Mouse (Mus musculus): ENCODE data around the gene Gm10295. TPM values are rescaled to one million over a fixed set of nuclear protein-coding genes. Genes with fewer than 3 reads are reported as not detected.

The Gm10295 gene
- polyA plus RNA-seq, 1 experiment: not detected

DNA sequence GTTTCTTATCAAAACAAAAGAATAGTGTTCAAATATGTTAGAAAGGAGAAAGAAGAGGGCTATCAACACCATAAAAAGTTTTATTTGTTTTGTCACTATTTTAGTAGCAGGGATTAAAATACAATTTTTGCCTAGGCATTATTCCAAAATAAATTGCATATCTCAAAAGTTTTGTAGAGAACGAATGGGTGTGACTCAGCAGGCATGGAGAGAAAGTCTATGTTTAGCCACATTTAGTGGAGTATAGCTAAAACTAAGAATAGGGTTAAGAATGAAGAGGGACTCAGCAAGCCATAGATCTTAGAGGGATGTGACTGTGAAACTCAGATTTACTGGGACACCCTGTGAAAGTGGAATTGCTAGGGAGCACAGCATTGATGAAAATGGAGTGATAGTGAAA is 47.1 kb upstream of the Gm10295 start:
- Histone ChIP-seq H3ac (ENCODE audit: control insufficient read depth, insufficient read length) (no peak overlapping the region), H3K36me3 (ENCODE audit: control insufficient read depth, insufficient read depth) (no peaks in the 10 kb centered on the region), H3K4me3 (no peak overlapping the region), H3K27me3 (ENCODE audit: control insufficient read depth, insufficient read depth, insufficient read length) (no peaks in the 10 kb centered on the region), H3K4me2 (ENCODE audit: low read depth) (no peak overlapping the region), H3K79me2 (ENCODE audit: control insufficient read depth, insufficient read depth) (no peaks in the 10 kb centered on the region)
- TF ChIP-seq E2F4 (IDR thresholded peaks at IDR 0.05; ENCODE audit: insufficient read depth) (no peak), POLR2AphosphoS2 (IDR thresholded peaks at IDR 0.05; ENCODE audit: insufficient read length, low read depth) (no peak), TCF12 (IDR thresholded peaks at IDR 0.05; ENCODE audit: insufficient read depth, poor library complexity, severe bottlenecking) (no peak), TCF3 (IDR thresholded peaks at IDR 0.05; ENCODE audit: insufficient read length, low read depth) (no peak), REST (IDR thresholded peaks at IDR 0.05; ENCODE audit: insufficient read depth, insufficient read length) (no peak), MYOD1 (IDR thresholded peaks at IDR 0.05; ENCODE audit: control insufficient read depth in 1 of 3, insufficient read length in 2 of 3, low read depth in 2 of 3) (no peak), USF1 (IDR thresholded peaks at IDR 0.05; ENCODE audit: low read depth) (no peak), SRF (IDR thresholded peaks at IDR 0.05; ENCODE audit: control insufficient read depth, insufficient read length, low read depth) (no peak), MYOG (IDR thresholded peaks at IDR 0.05; ENCODE audit: control insufficient read depth in 1 of 3, insufficient read depth in 1 of 3, insufficient read length in 2 of 3, low read depth in 2 of 3) (no peak), MAX (IDR thresholded peaks at IDR 0.05; ENCODE audit: low read depth) (no peak), POLR2A (IDR thresholded peaks at IDR 0.05; ENCODE audit: insufficient read length, low read depth) (no peak), CEBPB (IDR thresholded peaks at IDR 0.05; ENCODE audit: insufficient read depth, poor library complexity, severe bottlenecking) (no peak)

DNA sequence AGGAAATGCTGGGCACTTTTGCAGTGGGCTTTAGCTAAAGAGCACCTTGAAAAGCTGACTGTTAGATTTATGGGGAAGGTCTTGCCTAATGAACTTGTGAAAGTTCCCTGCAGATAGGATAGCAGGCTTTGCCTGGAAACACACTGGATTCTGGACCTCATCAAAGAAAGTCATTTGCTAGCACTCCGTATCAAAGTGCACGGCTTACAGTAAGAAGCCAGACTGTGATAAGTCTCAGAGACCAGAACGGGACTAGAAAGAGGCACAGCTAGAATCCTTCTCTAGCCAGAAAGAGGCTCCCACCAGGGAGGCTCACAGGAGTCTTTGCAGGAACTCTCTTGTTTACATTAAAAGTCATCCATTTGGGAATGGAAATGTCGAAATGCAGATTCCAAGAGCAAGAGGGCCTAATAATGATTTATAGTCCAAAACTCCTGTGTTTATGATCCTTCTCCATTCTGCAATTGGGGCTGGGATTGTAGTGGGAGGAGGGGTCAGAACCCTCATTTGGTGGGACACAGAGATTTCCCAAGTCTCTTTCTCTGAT is 41.6 kb upstream of the Gm10295 start:
- Histone ChIP-seq H3ac (ENCODE audit: control insufficient read depth, insufficient read length) (no peak overlapping the region), H3K36me3 (ENCODE audit: control insufficient read depth, insufficient read depth) (no peaks in the 10 kb centered on the region), H3K79me2 (ENCODE audit: control insufficient read depth, insufficient read depth) (no peaks in the 10 kb centered on the region), H3K27me3 (ENCODE audit: control insufficient read depth, insufficient read depth, insufficient read length) (no peaks in the 10 kb centered on the region), H3K4me2 (ENCODE audit: low read depth) (no peak overlapping the region), H3K4me3 (no peak overlapping the region)
- TF ChIP-seq TCF3 (IDR thresholded peaks at IDR 0.05; ENCODE audit: insufficient read length, low read depth) (no peak), POLR2A (IDR thresholded peaks at IDR 0.05; ENCODE audit: insufficient read length, low read depth) (no peak), USF1 (IDR thresholded peaks at IDR 0.05; ENCODE audit: low read depth) (no peak), TCF12 (IDR thresholded peaks at IDR 0.05; ENCODE audit: insufficient read depth, poor library complexity, severe bottlenecking) (no peak), MAX (IDR thresholded peaks at IDR 0.05; ENCODE audit: low read depth) (no peak), SRF (IDR thresholded peaks at IDR 0.05; ENCODE audit: control insufficient read depth, insufficient read length, low read depth) (no peak), MYOD1 (IDR thresholded peaks at IDR 0.05; ENCODE audit: control insufficient read depth in 1 of 3, insufficient read length in 2 of 3, low read depth in 2 of 3) (no peak), E2F4 (IDR thresholded peaks at IDR 0.05; ENCODE audit: insufficient read depth) (no peak), POLR2AphosphoS2 (IDR thresholded peaks at IDR 0.05; ENCODE audit: insufficient read length, low read depth) (no peak), REST (IDR thresholded peaks at IDR 0.05; ENCODE audit: insufficient read depth, insufficient read length) (no peak)

DNA sequence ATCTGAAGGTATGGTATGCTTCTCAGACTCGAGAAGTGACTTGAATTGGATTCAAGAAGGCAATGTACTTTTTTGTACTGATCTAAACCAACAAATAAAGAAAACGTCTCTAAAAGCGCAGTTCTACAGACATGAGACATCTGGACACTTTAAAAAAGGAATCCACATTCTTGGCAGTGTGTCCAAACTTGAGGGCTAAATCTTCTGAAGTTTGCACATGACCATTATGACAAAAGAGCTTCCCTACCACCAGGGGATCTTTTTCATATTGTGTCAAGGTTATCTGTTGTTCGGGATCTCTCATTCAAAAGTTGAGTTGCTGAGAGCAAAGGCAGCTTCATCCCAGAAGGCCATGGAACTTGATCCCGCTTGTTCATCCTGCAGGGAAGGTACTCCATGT is 40.0 kb upstream of the Gm10295 start:
- TF ChIP-seq E2F4 (IDR thresholded peaks at IDR 0.05; ENCODE audit: insufficient read depth): no peak
- TF ChIP-seq MYOG (IDR thresholded peaks at IDR 0.05; ENCODE audit: control insufficient read depth in 1 of 3, insufficient read depth in 1 of 3, insufficient read length in 2 of 3, low read depth in 2 of 3): no peak
- no peak for TF ChIP-seq REST (IDR thresholded peaks at IDR 0.05; ENCODE audit: insufficient read depth, insufficient read length)
- no peak for TF ChIP-seq POLR2A (IDR thresholded peaks at IDR 0.05; ENCODE audit: insufficient read length, low read depth)
- no peak for TF ChIP-seq MYOD1 (IDR thresholded peaks at IDR 0.05; ENCODE audit: control insufficient read depth in 1 of 3, insufficient read length in 2 of 3, low read depth in 2 of 3)
- TF ChIP-seq TCF12 (IDR thresholded peaks at IDR 0.05; ENCODE audit: insufficient read depth, poor library complexity, severe bottlenecking): no peak
- no peak for TF ChIP-seq USF1 (IDR thresholded peaks at IDR 0.05; ENCODE audit: low read depth)
- no peak for TF ChIP-seq TCF3 (IDR thresholded peaks at IDR 0.05; ENCODE audit: insufficient read length, low read depth)
- no peak for TF ChIP-seq MAX (IDR thresholded peaks at IDR 0.05; ENCODE audit: low read depth)
- TF ChIP-seq SRF (IDR thresholded peaks at IDR 0.05; ENCODE audit: control insufficient read depth, insufficient read length, low read depth): no peak
- no peak for TF ChIP-seq CEBPB (IDR thresholded peaks at IDR 0.05; ENCODE audit: insufficient read depth, poor library complexity, severe bottlenecking)
- TF ChIP-seq POLR2AphosphoS2 (IDR thresholded peaks at IDR 0.05; ENCODE audit: insufficient read length, low read depth): no peak
- Histone ChIP-seq H3K4me3 (no peak overlapping the region), H3K36me3 (ENCODE audit: control insufficient read depth, insufficient read depth) (no peaks in the 10 kb centered on the region), H3K27me3 (ENCODE audit: control insufficient read depth, insufficient read depth, insufficient read length) (no peaks in the 10 kb centered on the region), H3ac (ENCODE audit: control insufficient read depth, insufficient read length) (no peak overlapping the region), H3K4me2 (ENCODE audit: low read depth) (no peak overlapping the region), H3K79me2 (ENCODE audit: control insufficient read depth, insufficient read depth) (no peaks in the 10 kb centered on the region)

DNA sequence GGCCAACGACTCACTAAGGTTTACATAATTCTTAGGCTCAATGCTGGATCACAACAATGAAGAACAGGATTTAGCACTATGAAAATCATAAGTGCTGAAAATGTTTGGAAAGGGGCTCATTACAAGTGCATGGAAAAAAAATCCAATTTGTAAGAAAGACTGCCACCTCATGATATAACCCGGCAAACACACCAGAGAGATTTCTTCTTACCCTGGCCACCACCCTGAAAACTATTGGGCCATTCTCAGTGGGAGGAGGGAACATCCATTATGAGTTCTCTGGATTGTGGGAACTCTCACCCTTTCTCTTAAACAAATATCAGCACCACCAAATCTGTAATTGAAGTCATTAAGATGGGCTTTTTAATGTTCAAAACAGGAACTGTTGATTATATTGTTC is 39.0 kb upstream of the Gm10295 start:
- Histone ChIP-seq H3K79me2 (ENCODE audit: control insufficient read depth, insufficient read depth) (no peaks in the 10 kb centered on the region), H3K27me3 (ENCODE audit: control insufficient read depth, insufficient read depth, insufficient read length) (no peaks in the 10 kb centered on the region), H3K4me2 (ENCODE audit: low read depth) (no peak overlapping the region), H3ac (ENCODE audit: control insufficient read depth, insufficient read length) (no peak overlapping the region), H3K4me3 (no peak overlapping the region), H3K36me3 (ENCODE audit: control insufficient read depth, insufficient read depth) (no peaks in the 10 kb centered on the region)
- no peak for TF ChIP-seq CEBPB (IDR thresholded peaks at IDR 0.05; ENCODE audit: insufficient read depth, poor library complexity, severe bottlenecking)
- TF ChIP-seq E2F4 (IDR thresholded peaks at IDR 0.05; ENCODE audit: insufficient read depth): no peak
- no peak for TF ChIP-seq POLR2A (IDR thresholded peaks at IDR 0.05; ENCODE audit: insufficient read length, low read depth)
- no peak for TF ChIP-seq TCF12 (IDR thresholded peaks at IDR 0.05; ENCODE audit: insufficient read depth, poor library complexity, severe bottlenecking)

DNA sequence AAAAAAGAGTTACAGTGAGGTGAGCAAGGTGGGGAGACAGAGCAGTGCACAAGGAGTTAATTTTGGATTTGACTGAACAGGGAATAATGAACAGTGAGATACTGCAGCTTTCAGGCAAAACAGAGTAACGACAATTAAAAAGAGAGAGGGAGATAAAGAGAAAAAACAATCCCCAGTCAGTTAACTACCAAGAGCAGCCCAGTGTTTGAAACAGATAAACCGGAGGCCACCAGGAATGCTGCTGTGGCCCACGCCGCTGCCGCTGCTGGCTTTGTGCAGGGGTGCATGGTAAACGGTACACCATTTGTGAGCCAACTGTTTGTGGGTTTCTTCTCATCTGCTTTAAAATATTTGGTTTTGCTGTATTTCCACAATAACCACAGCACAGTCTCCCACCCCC is 34.8 kb upstream of the Gm10295 start:
- Histone ChIP-seq H3K36me3 (ENCODE audit: control insufficient read depth, insufficient read depth) (no peaks in the 10 kb centered on the region), H3K4me3 (no peak overlapping the region), H3K27me3 (ENCODE audit: control insufficient read depth, insufficient read depth, insufficient read length) (no peaks in the 10 kb centered on the region), H3K79me2 (ENCODE audit: control insufficient read depth, insufficient read depth) (no peaks in the 10 kb centered on the region), H3K4me2 (ENCODE audit: low read depth) (no peak overlapping the region), H3ac (ENCODE audit: control insufficient read depth, insufficient read length) (no peak overlapping the region)
- TF ChIP-seq E2F4 (IDR thresholded peaks at IDR 0.05; ENCODE audit: insufficient read depth): no peak
- peak in 2 of 3 experiments; percentile 41 to 43 for TF ChIP-seq MYOG (IDR thresholded peaks at IDR 0.05; ENCODE audit: control insufficient read depth in 1 of 3, insufficient read depth in 1 of 3, insufficient read length in 2 of 3, low read depth in 2 of 3)
